Mouse (Mus musculus) hindbrain, embryonic 10.5 days (tissue): ENCODE results near the gene Ehmt2. TPM values are rescaled to one million over a fixed set of nuclear protein-coding genes. Genes with fewer than 3 reads are reported as not detected.

Experiments
- DNase-seq: peaks from one replicate; pipeline ENCODE4 v3.0.0-alpha.2; 2017; ENCODE audit warnings: low spot score
- H3K27ac ChIP-seq: fragments of 300-500 bp; sonication (generic); 2 replicates; pipeline ENCODE4 v1.5.1; 2016; ENCODE audit warnings: mild to moderate bottlenecking, moderate library complexity
- H3K27me3 ChIP-seq: fragments of 300-500 bp; sonication (generic); 2 replicates; pipeline ENCODE4 v1.6.1; 2016; ENCODE audit warnings: mild to moderate bottlenecking; ENCODE audit not compliant: poor library complexity, insufficient read depth, severe bottlenecking
- H3K36me3 ChIP-seq: fragments of 300-500 bp; sonication (generic); 2 replicates; pipeline ENCODE4 v1.6.1; 2016; ENCODE audit warnings: mild to moderate bottlenecking, moderate library complexity
- H3K4me1 ChIP-seq: fragments of 300-500 bp; sonication (generic); replicated peaks from 2 replicates; pipeline ENCODE4 v1.6.1; 2016; ENCODE audit warnings: mild to moderate bottlenecking
- H3K4me3 ChIP-seq: fragments of 300-500 bp; sonication (generic); 2 replicates; pipeline ENCODE4 v1.5.1; 2016; ENCODE audit warnings: mild to moderate bottlenecking, moderate library complexity
- H3K9me3 ChIP-seq: fragments of 300-500 bp; sonication (generic); 2 replicates; pipeline ENCODE4 v1.6.1; 2016; ENCODE audit warnings: mild to moderate bottlenecking, moderate library complexity
- WGBS: fragments of 180-500 bp; shearing (Covaris S2); methylation state at CpG from one replicate; pipeline ENCODE4 v1.1.7; 2016; 5-methylcytosine and 5-hydroxymethylcytosine counted together
- polyA plus RNA-seq: library from polyadenylated mRNA; unstranded; fragments of >200 nt; fragmentation: Nextera tagmentation; extraction: Ambion mirVana; gene quantifications from 2 replicates; pipeline ENCODE4 v1.2.1, GENCODE M21; 2016

The Ehmt2 gene
- polyA plus RNA-seq, 1 experiment from 2014 or later = 100 TPM

DNA sequence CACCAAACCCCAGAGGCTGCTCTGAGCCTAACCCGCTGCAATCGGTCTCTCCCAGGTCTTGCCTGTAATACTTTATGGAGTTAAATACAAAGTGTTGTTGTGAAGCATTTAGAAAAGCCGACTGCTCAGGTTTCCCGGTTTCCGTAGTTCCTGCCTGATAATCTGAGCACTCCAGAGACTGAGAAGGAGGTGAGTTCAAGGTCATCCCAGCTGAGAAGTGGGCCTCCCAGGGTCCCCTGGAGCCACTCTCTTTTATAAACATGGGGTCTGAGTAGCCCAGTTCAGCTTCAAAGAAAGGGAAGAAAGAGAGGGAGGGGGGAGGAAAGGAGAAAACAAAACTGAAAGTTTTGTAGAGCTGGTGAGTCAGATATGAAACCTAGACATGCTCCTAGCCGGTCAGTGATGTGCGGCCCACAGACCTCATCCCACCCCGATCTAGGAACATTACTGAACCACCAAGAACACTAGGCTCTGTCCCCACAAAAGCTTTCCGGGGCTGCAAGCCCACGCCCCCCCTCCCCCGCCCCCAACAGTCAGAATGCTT lies 18.9 kb upstream of the Ehmt2 start, which contains the start of gene Zbtb12:
TSS of gene Zbtb12 (plus strand) at position 148 of the 544 bp plus-strand sequence.
- Histone ChIP-seq H3K27me3 (peaks cover 26% of the 10 kb centered on the region), H3K4me3 (no peak within 1 kb of the TSS), H3K27ac (no peak within 1 kb of the TSS), H3K4me1 (peaks cover 13% of the 10 kb centered on the region), H3K36me3 (no peaks in the 10 kb centered on the region), H3K9me3 (no peaks in the 10 kb centered on the region)
- 66% methylated on average over 11 of the region's 11 CpGs for WGBS
- no peak for DNase-seq

DNA sequence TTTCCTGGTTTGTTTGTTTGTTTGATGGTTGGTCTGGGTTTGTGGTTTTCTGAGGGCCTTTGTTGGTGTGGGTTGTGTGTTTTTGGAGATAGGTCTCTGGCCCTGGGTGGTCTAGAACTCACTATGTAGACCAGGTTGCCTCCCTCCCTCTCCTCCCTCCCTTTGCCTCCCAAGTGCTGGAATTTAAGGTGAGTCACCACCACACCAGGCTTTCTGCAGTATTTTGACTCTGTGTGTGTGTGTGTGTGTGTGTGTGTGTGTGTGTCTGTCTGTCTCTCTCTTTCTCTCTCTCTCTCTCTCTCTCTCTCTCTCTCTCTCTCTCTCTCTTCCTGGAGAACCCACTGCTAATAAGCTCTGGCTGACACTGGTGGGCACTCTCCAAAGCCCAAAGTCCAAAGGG lies 17.1 kb upstream of the Ehmt2 start:
- Histone ChIP-seq H3K9me3 (no peaks in the 10 kb centered on the region), H3K36me3 (no peaks in the 10 kb centered on the region), H3K4me3 (no peak overlapping the region), H3K4me1 (peaks cover 13% of the 10 kb centered on the region), H3K27me3 (peaks cover 26% of the 10 kb centered on the region), H3K27ac (no peak overlapping the region)
- DNase-seq = no peak

DNA sequence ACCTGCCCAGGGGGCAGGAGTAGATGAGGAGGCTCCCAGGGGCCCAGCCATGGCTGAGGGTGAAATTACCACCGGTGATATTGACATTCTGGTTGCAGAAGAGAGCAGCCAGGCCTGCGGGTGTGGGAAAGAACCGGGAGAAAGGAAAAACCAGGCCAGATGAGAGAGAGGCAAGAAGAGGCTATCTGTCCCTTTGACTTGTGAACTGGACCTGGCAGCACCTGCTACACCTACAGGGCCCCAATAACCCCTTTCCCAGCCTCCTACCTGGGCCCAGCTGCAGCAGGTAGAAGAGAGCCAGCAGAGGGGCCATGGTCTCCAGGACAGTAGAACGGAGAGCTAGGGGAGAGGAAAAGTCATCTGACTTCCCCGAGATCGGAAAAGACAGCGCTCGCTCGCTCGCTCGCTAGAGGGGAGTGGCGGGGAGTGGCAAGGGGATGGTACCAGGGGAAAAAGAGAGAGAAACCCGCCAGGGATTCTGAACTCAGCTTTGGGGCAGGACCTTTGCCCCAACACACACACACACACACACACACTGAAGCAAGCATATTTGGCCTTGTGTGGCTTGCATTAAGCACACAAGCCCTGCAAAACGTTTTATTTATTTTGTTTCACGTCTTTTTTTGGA lies 16.5 kb upstream of the Ehmt2 start, which contains the start of gene Gm20547:
TSS of gene Gm20547 (minus strand) at position 360 of the 628 bp plus-strand sequence.
- peaks cover 26% of the 10 kb centered on the region for H3K27me3 ChIP-seq
- no peak for DNase-seq
- H3K27ac ChIP-seq = no peak within 1 kb of the TSS
- no peaks in the 10 kb centered on the region for H3K36me3 ChIP-seq
- 9% methylated on average over 15 of the region's 15 CpGs for WGBS
- H3K4me1 ChIP-seq = peaks cover 13% of the 10 kb centered on the region
- H3K9me3 ChIP-seq = no peaks in the 10 kb centered on the region
- H3K4me3 ChIP-seq = peak within 1 kb of the TSS; percentile 1; the same call in 1 of the 2 replicates

DNA sequence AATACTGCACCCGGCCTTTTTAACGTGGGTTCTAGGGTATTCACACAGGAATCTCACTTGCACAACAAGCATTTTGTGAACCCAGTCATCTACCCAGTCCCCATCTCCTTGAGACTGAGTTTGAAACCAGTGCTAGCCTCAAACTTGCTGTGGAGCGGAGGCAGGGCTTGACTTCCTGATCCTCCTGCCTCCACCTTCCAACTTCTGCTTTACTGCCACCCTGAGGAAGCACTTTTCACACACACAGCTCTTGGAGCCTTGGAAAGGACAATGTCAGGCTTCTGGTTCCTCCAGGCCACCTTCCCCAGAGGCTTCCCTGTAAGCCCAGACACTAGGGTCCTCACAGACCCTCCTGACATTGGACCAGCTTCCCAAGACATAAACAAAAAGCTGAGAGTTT lies 14.9 kb upstream of the Ehmt2 start:
- peaks cover 26% of the 10 kb centered on the region for H3K27me3 ChIP-seq
- no peak for DNase-seq
- H3K36me3 ChIP-seq = no peaks in the 10 kb centered on the region
- 70% methylated on average over 3 of the region's 3 CpGs for WGBS
- H3K27ac ChIP-seq = no peak overlapping the region
- no peaks in the 10 kb centered on the region for H3K9me3 ChIP-seq
- peaks cover 13% of the 10 kb centered on the region for H3K4me1 ChIP-seq
- no peak overlapping the region for H3K4me3 ChIP-seq

DNA sequence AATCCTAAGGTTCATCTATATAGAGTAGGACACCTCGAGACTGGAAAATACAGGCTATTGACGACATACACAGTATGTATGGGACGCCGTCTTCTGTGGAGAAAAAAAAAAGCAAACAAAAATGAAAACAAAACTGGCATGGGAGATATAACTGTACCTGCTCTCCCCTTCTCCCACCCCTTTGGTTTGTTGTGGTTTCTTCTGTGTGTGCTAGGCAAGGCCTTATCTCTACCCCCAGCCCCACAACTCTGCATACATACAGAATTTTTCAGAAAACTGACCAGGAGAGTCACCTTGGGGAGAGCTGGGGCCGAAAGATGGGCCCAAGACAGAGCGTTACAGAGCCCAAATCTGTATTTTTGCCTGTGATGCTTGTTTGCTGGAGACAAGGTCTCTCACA lies 13.6 kb upstream of the Ehmt2 start:
- Histone ChIP-seq H3K27me3 (peaks cover 26% of the 10 kb centered on the region), H3K27ac (no peak overlapping the region), H3K4me3 (no peak overlapping the region), H3K9me3 (no peaks in the 10 kb centered on the region), H3K36me3 (no peaks in the 10 kb centered on the region), H3K4me1 (peaks cover 9% of the 10 kb centered on the region)
- DNase-seq = no peak
- WGBS = 88% methylated on average over 6 of the region's 6 CpGs

DNA sequence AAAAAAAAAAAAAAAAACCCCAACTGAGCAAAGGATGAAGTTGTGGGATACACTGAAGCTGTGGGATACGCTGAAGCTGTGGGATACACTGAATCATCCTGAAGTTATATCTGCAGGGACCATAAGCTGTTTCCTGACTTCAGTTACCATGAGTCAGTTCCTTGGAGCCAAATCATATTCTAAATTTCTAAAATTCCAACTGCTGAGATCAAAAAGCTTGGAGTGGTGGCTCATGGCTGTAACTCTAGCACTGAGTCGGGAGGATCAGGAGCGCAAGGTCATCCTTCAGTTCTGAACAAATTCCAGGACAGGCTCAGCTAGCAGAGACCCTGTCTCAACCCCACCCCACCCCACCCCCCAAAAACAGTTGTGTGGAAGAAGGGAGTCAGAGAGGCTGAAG lies 12.7 kb upstream of the Ehmt2 start:
- Histone ChIP-seq H3K27ac (no peak overlapping the region), H3K9me3 (no peaks in the 10 kb centered on the region), H3K36me3 (no peaks in the 10 kb centered on the region), H3K4me3 (no peak overlapping the region), H3K4me1 (peaks cover 8% of the 10 kb centered on the region), H3K27me3 (peaks cover 26% of the 10 kb centered on the region)
- DNase-seq = no peak
- 84% methylated on average over 3 of the region's 3 CpGs for WGBS

DNA sequence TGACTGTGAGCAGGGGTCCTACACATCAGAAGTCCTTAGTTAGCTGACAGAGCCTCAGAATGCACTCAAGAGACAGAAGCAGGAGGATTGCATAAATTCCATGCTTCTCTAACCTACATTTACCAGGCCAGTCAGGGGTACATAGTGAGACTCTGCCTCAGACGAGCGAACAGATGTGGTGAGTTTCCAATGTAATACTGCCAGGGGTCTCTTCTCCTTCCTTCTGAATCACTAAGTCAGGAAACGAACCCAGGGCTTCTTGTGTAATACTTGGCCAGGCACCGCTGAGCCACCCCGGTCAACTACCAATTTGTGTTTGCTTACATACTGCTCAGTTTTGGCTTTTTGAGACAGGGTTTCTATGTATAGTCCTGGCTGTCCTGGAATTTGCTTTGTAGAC lies 10.3 kb upstream of the Ehmt2 start:
- Histone ChIP-seq H3K4me3 (no peak overlapping the region), H3K36me3 (no peaks in the 10 kb centered on the region), H3K9me3 (no peaks in the 10 kb centered on the region), H3K27me3 (peaks cover 8% of the 10 kb centered on the region; the same call in 1 of the 2 replicates), H3K4me1 (no peaks in the 10 kb centered on the region), H3K27ac (no peak overlapping the region)
- 90% methylated on average over 5 of the region's 5 CpGs for WGBS
- no peak for DNase-seq

DNA sequence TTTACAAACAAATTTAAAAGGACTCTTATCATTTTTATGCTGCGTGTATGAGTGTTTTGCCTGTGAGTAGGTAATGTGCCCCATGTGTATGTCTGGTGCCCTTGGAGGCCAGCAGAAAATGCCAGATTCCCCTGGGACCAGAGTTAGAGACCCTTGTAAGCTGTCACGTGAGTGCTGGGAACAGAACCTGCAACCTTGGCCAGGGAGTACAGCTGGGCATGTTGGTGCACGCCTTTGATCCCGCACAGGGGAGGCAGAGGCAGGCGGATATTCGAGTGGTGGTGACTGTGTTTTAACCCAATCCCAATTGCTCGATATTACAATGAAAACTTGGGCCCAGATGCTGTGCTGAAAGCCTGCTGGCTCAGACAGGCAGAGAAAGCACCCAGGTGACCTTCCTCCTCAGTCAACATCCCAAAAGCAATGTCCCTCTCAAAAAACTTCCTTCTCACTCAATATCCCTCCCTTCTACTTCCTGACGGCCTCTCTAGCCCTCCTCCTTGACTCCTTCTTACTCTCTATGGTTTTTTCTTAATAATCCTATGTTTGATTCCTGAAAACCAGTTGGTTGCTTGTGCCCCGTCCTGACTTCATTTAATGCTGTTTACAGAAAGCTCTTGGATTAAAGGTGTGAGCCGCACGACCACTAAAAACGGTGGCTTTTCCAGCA lies 8.1 kb upstream of the Ehmt2 start:
- H3K4me1 ChIP-seq = peaks cover 19% of the 10 kb centered on the region
- no peaks in the 10 kb centered on the region for H3K9me3 ChIP-seq
- H3K27ac ChIP-seq = no peak overlapping the region
- WGBS = 85% methylated on average over 12 of the region's 12 CpGs
- H3K27me3 ChIP-seq = no peaks in the 10 kb centered on the region
- DNase-seq = no peak
- H3K4me3 ChIP-seq = no peak overlapping the region
- peaks cover 1% of the 10 kb centered on the region; the same call in 1 of the 2 replicates for H3K36me3 ChIP-seq

DNA sequence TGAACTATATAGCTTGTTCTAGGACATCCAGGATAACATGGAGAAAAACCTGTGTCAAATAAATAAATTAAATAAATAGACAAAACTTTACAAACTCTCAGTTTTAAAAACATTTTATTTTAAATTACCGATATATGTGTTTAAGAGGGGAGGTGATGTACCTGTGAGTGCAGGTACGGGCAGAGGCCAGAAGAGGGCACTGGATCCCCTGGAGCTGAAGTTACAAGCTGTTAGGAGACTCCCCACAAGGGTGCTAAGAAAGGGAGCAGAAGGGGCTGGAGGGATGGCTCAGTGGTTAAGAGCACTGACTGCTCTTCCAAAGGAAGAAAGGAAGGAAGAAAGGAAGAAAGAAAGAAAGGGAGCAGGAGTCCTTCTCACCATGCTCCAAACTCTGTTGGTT lies 6.9 kb upstream of the Ehmt2 start:
- no peak overlapping the region for H3K4me3 ChIP-seq
- H3K4me1 ChIP-seq = peaks cover 31% of the 10 kb centered on the region
- 94% methylated on average over 2 of the region's 2 CpGs for WGBS
- H3K27me3 ChIP-seq = no peaks in the 10 kb centered on the region
- H3K36me3 ChIP-seq = peaks cover 13% of the 10 kb centered on the region
- H3K27ac ChIP-seq = no peak overlapping the region
- H3K9me3 ChIP-seq = peaks cover 3% of the 10 kb centered on the region; the same call in 1 of the 2 replicates
- no peak for DNase-seq

DNA sequence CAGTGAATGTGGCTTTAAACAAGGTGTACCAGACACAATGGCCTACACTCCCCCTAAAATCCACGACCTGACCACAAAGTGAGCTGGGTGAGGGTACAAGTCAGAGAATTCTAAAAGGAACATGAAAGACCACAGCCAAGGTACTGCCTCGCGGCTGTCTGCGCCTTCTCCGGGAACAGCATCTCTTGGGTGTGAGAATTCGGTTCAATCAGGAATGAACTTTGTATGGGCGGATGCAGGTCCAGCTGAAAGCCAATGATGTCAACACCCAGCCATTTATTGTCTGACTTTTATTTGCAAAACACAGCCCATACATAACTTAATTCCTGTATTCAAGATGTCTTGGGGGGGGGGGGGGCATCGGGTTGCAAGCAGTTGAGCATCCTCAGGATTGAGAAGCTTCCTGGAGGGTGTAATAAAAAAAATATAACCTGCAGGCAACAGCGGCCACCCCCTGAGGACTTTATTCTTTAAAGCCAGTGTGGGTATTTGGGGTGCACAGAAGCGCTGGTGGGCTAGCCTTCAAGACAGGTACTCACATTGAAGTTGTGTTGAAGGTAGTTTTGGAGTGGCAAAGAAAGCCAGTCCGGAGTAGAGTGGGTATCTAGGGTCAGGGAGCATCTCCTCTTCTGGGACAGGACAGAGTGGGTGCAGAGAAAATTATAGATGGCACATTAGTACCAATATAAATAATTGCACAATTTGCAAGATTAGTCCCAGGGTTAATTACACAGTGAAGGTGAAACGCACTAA lies 5.0 kb upstream of the Ehmt2 start:
- H3K27me3 ChIP-seq = no peaks in the 10 kb centered on the region
- WGBS = 80% methylated on average over 12 of the region's 12 CpGs

DNA sequence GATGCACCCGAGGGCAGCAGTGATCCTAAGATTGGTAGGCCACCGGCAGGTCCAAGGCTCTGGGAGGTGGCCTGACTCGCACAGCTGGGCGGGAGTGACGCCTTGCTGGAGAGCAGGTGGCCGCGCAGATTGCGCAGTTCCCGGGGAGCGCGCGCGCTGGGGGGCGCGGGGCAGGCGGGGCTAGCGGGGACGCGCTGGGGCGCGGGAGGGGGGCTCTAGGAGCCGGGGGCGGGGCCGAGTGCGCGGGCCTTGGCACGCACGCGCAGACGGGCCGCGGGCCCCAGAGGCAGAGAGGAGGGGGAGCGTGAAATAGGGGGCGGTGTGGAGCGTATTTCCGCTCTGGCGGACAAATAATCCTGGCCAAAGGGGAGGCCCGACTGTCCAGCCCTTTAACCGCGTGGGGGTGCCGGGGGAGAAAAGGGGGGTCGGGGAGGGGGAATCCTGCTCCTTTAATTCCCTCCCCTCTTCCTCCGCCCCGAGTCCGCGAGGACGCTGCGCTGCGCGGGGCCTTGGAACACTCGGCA lies 4.1 kb upstream of the Ehmt2 start:
- under 1% methylated on average over 45 of the region's 51 CpGs for WGBS
- H3K9me3 ChIP-seq = peaks cover 4% of the 10 kb centered on the region; the same call in 1 of the 2 replicates
- H3K4me1 ChIP-seq = peaks cover 50% of the 10 kb centered on the region
- H3K27ac ChIP-seq = peak overlapping the region; percentile 99
- peak overlapping the region; percentile 99 for H3K4me3 ChIP-seq
- H3K27me3 ChIP-seq = no peaks in the 10 kb centered on the region
- DNase-seq = peak; percentile 96
- H3K36me3 ChIP-seq = peaks cover 19% of the 10 kb centered on the region

More for the DNA sequence above, 5.0 kb upstream of the Ehmt2 start:
- Histone ChIP-seq H3K36me3 (peaks cover 19% of the 10 kb centered on the region), H3K9me3 (peaks cover 4% of the 10 kb centered on the region; the same call in 1 of the 2 replicates), H3K4me3 (peak overlapping the region; percentile 99), H3K27ac (peak overlapping the region; percentile 99), H3K4me1 (peaks cover 49% of the 10 kb centered on the region)
- no peak for DNase-seq

DNA sequence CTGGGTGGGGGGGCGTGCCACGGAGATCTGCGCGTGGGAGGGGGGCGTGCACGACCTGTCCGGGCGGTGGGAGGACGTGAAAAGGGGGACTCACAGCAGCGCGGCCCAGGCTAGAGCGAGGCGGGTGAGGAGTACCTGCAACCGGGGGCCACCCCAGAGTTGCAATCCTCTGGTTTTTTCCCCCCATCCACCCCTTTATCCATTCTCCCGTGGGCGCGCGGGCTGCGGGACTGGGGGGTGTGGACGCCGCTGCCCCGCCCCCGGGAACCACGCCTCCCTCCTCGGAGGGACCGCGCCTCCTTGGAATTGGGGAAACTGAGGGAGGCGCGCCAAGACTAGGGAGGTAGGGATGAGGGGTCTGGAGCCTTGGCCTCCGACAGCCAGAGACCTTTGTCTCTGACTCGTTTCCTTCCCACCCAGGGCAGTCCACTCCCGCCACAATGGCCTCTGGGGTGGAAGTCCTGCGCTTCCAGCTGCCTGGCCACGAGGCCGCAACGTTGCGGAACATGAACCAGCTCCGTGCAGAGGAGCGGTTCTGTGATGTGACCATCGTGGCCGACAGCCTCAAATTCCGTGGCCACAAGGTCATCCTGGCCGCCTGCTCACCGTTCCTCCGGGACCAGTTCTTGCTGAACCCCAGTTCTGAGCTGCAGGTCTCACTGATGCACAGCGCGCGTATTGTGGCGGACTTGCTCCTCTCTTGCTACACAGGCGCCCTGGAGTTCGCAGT lies 3.3 kb upstream of the Ehmt2 start:
- Histone ChIP-seq H3K36me3 (peaks cover 19% of the 10 kb centered on the region), H3K4me1 (peaks cover 58% of the 10 kb centered on the region), H3K27me3 (no peaks in the 10 kb centered on the region), H3K4me3 (peak overlapping the region; percentile 99), H3K27ac (peak overlapping the region; percentile 99), H3K9me3 (peaks cover 4% of the 10 kb centered on the region; the same call in 1 of the 2 replicates)
- peak; percentile 65 for DNase-seq
- 8% methylated on average over 51 of the region's 51 CpGs for WGBS
